Mouse (Mus musculus): ENCODE results near the gene Olfr1395.

The Olfr1395 gene

GRCm38 (mm10) chr11:49141974-49142373 is at the start of gene Olfr1395:
Olfr1395 (plus strand) TSS chr11:49142274.
- no peak for DNase-seq (ENCODE audit: low spot score in 2 of 2)

GRCm38 (mm10) chr11:49092786-49093185 is 49.3 kb upstream of the Olfr1395 start:
- no peak for DNase-seq (ENCODE audit: low spot score in 2 of 2)

- no peak for DNase-seq (ENCODE audit: low spot score in 2 of 2)
These were observed 48.0 kb upstream of the Olfr1395 start for GRCm38 (mm10) chr11:49093861-49094660.

- DNase-seq (ENCODE audit: low spot score in 2 of 2): no peak
These were observed 46.7 kb upstream of the Olfr1395 start for GRCm38 (mm10) chr11:49095367-49095766.

- DNase-seq (ENCODE audit: low spot score in 2 of 2): no peak
These were observed 41.7 kb upstream of the Olfr1395 start for GRCm38 (mm10) chr11:49100409-49100808.

- no peak for DNase-seq (ENCODE audit: low spot score in 2 of 2)
These were observed 40.6 kb upstream of the Olfr1395 start for GRCm38 (mm10) chr11:49101500-49101899.

GRCm38 (mm10) chr11:49103047-49103693 is 38.9 kb upstream of the Olfr1395 start:
- peak; percentile 67 to 74 for DNase-seq (ENCODE audit: low spot score in 2 of 2)

DNA sequence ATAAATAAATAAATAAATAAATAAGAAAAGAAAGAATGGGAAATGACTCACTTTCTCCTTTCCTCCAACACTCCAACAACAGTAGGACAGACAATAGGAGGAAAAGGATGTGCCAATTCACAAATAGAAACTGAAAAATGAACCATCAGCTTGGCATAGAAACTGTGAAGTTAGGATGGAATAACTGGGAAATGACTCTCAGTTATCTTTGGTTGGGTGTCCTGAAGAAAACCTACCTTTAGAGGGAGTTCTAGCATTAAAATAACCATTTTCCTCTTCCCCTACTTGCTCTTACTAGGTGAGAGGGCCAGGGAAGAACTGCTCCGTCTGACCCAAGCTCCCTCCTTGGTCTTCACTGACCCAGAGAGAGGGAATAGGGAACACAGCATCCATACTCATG is 36.3 kb upstream of the Olfr1395 start:
- no peak for DNase-seq (ENCODE audit: low spot score in 2 of 2)

DNA sequence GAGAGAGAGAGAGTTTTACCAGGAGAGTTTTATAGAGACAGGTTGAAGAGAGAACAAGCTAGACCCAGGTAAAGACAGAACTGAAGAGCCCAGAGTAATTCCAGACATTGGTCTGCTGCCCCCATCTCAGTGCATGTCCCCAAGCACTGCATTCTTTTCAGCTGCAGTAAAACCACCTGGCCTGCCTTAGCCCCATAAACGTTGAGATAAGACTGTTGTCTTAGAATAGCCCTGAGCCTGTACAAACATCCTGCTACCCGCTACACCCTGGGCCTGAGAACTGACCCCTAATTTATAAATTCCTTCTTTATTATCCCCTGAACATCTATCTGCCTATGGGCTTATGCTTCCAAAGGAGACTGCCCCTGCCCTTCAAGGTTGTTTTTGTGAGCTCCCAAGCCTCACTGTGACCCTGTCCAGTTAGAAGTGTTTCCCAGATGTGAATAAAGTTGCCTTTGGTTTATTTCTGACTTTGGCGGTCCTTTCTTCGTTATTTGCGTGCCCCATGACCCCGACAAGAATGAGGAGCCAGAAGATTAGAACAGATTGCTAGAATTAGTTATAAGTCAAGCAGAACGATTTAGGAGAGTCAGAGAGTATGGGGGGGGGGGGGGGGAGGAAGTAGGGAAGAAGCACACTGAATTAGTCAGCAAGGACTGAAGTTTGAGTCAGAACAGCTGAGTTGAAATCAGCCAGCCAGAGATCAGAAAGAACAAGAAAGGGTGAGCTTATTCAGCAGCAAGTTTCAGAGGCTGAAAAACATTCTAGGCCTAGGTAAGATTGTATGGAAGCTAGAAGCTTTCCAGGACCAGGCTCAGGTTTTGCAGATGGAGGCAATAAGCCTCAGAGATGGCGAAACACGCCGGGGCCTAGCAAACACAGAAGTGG is 34.2 kb upstream of the Olfr1395 start:
- no peak for DNase-seq (ENCODE audit: low spot score in 2 of 2)

- no peak for DNase-seq (ENCODE audit: low spot score in 2 of 2)
These were observed 33.2 kb upstream of the Olfr1395 start for GRCm38 (mm10) chr11:49108833-49109232.

GRCm38 (mm10) chr11:49111000-49111399 is 31.1 kb upstream of the Olfr1395 start:
- DNase-seq (ENCODE audit: low spot score in 2 of 2): no peak

DNA sequence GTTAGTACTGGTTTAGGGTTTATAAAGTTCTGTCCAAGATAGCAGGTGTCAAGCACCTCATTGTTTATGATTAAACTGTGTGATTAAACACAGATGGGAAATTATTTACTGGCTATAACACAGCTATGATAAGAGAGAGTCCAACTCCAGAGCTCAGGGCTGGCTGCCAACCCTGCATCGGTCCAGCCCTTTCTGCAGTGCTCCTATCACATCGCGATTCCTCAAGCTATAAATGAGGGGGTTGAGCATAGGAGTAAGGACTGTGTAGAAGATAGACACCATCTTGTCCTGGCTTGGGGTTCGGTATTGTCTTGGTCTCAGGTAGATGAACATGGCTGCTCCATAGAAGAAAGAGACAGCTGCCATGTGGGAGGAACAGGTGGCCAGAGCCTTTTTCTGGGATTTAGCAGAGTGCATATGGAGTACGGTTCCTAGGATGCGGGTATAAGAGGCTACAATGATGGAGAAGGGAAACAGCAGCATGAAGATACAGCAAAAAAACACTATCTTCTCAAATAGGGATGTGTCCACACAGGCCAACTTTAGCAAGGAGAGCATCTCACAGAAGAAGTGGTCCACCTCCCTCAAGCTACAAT is 29.4 kb upstream of the Olfr1395 start:
- DNase-seq (ENCODE audit: low spot score in 2 of 2): no peak

DNA sequence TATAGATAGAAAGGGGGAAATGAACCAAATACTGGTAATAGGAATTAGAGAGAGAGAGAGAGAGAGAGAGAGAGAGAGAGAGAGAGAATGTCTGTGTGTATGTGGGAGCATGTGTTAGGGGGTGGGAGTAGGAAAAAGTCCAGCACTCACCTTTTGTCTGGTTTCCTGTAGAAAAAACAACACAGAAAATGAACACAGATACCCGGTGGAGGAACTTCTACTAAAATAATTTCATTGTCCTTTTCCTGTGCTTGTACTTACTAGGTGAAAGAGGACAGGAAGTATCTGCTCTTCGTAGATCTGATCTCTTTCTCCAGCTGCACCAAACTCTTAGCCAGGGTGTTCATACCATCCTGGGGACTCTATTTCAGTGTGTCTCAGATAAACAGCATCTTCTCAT is 27.9 kb upstream of the Olfr1395 start:
- no peak for DNase-seq (ENCODE audit: low spot score in 2 of 2)

GRCm38 (mm10) chr11:49114774-49115173 is 27.3 kb upstream of the Olfr1395 start, which contains the start of gene Olfr1396:
Olfr1396 (minus strand) TSS chr11:49114874.
- no peak for DNase-seq (ENCODE audit: low spot score in 2 of 2)

- DNase-seq (ENCODE audit: low spot score in 2 of 2): no peak
These were observed 22.4 kb upstream of the Olfr1395 start for GRCm38 (mm10) chr11:49119635-49120034.

DNA sequence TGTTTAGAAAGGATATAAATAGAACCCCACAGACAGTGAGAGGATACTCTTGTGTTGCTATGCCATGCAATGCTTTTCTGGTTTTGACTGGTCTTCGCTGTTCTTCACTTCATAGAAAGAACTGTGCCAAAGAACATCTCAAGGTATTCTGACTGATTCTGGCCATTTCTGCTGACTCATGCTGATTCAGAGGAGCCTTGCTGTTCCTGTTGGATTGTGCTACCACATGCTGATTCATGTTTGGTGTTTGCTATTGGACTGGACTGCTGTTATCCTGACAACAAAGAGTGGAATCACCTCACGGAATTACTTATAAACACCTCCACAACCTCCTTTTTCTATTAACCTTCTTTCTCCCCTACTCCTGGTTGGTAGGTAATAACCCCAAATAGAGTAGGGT is 17.9 kb upstream of the Olfr1395 start:
- DNase-seq (ENCODE audit: low spot score in 2 of 2): no peak

DNA sequence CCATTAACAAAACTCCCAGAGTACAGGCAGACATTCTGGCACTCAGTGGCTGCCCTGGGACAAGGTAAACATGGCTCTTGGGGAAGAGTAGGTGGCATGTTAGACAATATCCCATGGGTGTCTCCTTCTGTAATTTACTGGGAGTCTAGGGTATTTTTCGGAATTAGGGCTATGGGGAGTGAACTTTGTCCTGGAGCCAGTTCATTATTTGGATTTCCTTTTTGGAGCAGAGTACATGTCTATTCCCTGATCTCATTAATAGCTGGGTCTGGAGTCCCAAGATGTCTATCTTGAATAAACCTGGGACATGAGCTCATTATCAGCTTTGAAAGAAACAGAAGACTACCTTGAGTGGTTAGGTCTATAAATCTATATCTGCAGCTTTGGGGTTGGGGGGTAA is 12.0 kb downstream of the Olfr1395 start, which contains the start of gene Olfr1394:
TSS of gene Olfr1394 (plus strand) at position 301 of the 400 bp plus-strand sequence.
- DNase-seq (ENCODE audit: low spot score in 2 of 2): no peak

GRCm38 (mm10) chr11:49156821-49157814 is 15.0 kb downstream of the Olfr1395 start:
- DNase-seq (ENCODE audit: low spot score in 2 of 2): no peak

DNA sequence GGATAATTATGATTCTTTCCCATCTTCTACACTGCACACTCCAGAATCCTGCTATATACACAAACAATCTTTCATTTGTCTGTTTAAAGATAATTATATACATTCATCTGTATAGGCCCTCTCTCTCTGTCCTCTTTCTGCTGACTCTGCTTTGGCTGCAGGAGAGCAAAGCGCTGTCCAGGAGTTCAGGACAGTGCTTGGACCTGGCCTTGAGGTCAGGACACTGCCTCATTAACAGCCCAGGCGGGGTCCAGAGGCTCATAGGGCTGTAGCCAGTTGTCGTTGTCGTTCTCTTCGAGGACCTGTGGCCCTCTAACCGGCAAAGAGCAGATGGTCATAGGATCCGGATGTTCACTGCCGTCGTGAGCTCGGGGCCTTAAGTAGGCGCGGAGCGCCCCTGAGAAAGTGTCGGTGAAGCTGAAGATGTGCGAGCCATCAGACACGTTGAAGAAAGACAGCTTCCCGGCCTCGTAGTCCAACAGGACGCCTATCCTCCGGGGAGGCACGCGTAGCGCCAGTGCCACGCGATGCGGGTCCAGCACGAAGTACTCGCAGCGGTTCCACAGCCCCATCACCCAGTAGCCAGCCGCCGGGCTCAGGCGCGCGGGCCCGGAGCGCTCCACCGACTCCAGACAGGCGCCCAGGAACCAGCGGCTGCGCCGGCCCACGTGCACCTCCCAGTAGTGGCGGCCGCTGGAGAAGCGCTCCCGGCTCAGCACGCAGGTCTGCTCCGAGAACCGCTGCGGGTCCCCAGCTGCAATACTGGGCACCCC is 27.0 kb downstream of the Olfr1395 start:
- no peak for DNase-seq (ENCODE audit: low spot score in 2 of 2)

- DNase-seq (ENCODE audit: low spot score in 2 of 2): no peak
These were observed 28.5 kb downstream of the Olfr1395 start for GRCm38 (mm10) chr11:49170576-49170975.

All from urinary bladder, adult 18-20 months (tissue).